Mouse (Mus musculus): ENCODE measurements around the gene Asgr1. TPM values are rescaled to one million over a fixed set of nuclear protein-coding genes. Genes with fewer than 3 reads are reported as not detected.
"Not testable (repeated sequence)": the region's sequence is repeated elsewhere in the genome, so short reads cannot be mapped to it uniquely, and the experiment has no call there.

The Asgr1 gene
- total RNA-seq, 2 experiments from 2014 or later: not detected

DNA sequence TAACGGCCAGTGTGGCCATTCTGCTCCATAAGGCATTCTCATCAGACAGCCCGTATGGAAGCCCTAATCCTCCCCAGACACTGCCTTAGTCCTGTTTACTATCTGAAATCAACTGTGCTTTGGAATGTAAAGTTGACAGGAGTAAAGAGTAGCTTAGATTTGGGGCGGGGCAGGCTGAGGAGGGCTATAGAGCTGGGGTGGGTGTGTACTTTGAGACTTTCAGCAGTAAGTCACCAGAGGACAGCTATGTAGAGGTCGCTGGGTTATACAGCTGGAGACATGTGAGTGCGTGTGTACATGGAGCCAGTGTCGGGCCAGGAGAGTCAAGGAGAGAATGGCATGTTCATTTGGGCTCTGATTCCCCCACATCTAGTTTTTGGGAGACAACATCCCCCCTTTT is 6.0 kb downstream of the Asgr1 start:
- ATAC-seq (replicated peaks; ENCODE audit: poor library complexity): no peak

DNA sequence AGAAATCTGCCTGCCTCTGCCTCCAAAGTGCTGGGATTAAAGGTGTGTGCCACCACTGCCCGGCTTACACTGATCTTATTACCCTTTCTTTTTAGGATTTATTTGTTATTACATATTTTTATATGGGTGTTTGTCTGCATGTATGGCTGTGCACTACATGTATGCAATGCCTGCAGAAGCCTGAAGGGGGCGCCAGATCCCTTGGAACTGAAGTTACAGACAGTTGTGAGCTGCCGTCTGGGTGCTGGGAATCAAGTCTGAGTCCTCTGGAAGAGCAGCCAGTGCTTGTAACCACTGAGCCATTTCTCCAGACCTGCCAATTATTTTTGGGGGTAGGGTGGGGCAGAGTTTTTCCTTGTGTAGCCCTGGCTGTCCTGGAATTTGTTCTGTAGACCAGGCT is 9.2 kb downstream of the Asgr1 start:
- no peak for ATAC-seq (replicated peaks; ENCODE audit: poor library complexity)

DNA sequence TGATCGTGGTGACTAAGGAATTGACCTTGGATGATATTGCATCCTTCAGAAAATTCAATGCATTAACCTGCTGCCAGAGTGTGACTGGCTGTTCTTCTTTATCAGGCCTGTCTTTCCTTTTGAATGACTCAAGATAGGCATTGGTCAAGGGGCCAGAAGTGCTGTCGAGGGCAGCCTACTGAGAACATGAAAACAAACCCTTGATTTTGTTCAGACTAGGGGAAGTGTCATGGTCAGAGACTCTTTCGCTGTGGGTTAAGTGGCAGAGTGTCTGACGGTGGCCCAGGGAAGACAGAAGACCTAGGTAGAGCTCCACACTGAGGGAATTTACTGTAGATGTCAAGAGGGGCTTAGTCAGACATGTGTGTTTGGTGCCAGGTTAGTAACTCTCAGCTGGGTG is 12.8 kb downstream of the Asgr1 start:
- no peak for ATAC-seq (replicated peaks; ENCODE audit: poor library complexity)

DNA sequence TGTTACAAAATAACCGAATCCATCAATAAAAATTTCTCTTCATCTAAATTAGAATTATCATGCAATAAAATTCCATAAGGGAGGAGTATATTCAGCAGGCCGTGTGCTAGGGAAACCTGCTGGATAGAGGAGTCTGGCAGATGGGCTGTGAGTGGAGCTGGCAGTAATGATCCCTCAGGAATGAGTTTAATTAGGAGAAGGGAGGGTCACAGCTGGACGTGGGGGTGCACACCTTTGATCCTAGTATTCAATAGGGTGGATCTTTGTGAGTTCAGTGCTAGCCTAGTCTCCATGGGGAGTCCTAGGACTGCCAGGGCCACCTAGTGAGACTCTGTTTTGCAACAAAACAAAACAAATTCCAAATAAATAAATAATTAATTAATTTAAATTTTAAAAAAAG is 14.4 kb downstream of the Asgr1 start:
- no peak for ATAC-seq (replicated peaks; ENCODE audit: poor library complexity)

DNA sequence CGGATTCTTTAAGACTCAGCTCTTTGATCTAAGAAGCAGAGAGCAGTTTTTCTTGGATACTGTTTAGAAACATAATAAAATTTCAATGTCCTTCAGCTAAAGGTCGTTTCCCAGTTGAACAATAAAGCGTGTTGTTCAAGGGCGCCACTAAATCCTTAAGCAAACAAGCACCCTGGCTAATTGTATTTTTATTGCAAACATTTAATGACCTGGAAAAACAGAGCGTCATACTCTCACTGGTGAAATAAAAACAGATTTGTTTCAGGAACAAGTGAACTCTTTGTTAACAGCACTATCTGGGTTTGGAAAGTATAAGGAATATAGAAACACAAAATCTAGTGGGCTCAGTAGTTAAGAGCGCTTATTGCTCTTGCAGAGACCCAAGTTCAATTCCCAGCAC is 16.2 kb downstream of the Asgr1 start:
- no peak for ATAC-seq (replicated peaks; ENCODE audit: poor library complexity)

DNA sequence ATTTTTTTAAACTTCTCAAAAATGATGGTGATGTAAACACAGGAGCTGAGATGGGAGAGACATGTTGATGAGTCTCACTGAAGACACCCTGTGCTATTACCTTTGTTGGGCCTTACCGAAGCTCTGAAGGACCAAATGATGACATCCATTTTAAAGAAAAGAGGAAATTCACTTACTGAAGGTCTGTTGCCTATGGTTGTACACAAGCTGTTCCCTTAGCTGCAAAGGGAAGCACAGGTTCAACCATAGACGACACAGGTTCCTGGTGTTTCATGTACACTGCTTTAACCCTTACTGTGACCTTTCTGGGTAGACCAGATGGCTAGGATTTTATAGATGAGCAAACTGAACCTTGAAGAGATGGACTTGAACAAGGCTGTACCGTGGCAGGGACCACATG is 16.7 kb downstream of the Asgr1 start:
- ATAC-seq (replicated peaks; ENCODE audit: poor library complexity): not testable (repeated sequence)

DNA sequence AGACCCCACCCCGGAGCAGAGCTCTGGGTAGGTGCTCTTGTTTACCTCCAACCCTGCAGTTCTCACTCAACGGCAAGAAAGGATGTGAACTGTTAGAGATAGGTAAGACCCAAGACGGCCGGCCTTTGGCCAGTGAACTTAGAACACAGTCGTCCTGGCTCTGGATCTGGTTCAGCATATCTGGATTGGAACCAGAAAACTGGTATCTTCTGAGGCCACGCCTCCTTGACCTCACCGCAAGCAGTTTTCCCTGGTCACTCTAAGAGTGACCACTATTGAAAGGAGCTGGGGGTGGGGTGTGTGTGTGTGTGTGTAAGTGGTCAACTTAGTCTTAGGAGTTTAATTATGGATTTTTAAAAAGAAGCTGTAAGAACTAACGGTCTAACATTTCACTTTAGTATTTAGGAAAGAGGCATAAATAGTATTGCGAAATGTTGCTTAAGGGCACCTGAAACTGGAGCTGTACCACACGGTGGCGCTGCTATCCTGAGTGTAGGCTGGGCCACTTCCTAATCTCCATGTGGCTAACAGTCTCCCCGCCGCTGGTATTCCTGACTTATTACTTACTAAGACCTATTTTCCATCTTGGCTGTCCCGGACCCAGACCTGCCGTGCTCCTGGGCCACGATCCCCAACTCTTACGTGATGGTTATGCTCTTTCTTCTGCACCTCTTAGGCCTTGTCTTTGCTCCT is 20.6 kb downstream of the Asgr1 start:
- peak; percentile 82 for ATAC-seq (replicated peaks; ENCODE audit: poor library complexity)

DNA sequence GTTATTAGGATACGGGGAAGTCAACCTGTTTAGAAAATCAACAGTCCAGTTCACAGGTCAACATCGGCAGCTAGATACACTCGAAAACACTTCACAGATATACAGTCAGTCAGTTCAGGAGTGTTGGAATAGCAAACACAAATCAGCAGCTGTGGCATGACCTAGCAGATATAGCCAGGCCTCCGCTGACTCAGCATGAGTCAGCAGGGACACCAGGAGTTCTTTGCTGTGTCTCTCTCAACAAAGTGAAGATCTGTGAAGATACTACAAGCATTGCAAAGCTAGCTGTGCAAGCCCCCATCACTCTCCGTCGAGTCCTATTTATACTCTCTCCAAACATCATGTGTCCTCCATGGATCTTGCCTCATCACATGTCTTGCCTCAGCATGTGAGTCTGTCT is 21.7 kb downstream of the Asgr1 start:
- ATAC-seq (replicated peaks; ENCODE audit: poor library complexity): no peak

DNA sequence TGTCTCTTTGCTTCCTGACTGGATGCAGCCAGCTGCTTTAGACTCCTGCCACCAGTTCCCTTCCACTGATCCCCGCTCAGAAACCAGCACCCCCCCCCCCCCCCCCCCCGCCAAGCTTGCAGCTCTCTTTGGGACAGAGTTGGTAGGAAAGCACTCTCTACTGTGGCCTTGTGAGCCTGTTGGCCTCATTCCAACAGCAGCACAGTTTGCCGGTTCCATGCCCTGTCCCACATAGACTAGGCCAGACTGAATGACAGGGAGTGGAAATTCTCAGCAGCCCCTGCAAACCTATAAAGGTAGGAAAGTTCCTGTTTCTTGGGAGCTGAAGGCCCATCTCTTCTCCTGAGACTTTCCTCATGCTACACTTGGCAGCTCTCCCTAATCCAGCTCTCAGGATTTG is 23.6 kb downstream of the Asgr1 start:
- no peak for ATAC-seq (replicated peaks; ENCODE audit: poor library complexity)

DNA sequence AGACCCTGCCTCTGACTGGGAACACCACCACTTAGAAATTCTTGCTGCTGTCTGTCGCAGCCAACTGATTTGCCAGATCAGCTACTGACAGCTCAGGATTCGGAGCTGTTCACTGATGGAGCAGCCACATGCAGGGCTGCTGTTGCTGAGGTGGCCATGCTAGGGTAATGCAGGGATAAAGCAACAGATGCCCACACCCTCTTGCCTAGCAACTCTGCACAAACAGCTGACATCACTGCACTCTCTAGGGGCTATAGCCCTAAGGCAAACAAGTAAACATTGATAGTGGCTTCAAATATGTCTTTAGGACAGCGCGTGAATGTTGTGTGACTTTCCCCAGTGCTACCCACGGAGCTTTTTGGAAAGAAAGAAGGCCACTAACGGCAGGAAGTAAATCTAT is 25.3 kb downstream of the Asgr1 start:
- no peak for ATAC-seq (replicated peaks; ENCODE audit: poor library complexity)

DNA sequence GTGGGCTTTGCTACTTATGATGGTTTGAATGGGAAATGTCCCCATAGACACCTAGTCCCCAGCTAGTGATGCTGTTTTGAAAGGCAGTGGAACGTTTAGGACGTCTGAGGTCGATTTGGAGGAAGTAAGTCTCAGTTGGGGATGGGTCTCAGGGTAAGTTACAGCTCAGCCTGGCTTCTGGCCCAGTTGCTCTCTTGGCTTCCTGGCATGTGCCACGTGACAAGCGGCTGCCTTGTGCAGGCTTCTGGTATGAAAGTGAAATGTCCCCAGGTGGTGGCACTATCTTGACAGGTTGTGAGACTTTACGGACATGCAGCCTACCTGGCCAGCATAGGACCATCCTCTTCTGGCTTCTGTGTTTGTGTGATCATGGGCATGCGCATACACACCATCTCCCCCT is 26.0 kb downstream of the Asgr1 start:
- ATAC-seq (replicated peaks; ENCODE audit: poor library complexity): peak; percentile 54

DNA sequence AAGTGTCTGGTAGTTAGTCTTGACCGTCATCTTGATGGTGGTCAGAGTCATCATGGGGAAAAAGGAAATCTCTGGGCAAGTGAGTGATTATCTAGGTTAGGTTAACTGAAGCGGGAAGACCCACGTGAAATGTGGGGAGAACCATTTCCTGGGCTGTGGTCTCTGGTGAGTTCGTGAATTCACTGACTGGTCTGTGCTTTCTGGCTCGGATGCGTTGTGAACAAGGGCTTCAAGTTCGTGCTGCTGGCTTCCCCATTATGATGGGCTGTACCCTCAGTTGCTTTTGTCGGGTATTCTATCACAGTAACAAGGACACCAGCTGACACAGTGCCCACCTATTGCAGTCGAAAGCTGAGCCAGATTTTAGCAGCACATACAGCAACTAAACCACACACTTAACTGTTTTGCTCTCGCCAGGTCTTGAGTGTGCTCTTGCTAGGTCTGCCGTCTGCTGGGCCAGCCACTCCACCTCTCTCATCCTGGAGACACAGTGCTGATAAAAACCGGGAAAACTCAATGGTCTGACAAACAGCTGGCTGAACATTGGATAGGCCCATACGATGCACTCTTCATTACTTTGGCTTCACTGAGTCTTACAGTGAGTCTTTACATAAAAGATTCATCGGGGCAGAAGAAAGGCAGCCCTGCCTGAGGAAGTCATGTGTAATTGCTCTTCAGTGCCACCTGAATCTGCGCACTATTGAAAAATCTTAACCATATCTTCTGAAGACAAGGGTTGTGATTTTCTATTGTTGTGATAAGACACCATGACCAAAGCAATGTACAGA is 27.1 kb downstream of the Asgr1 start:
- ATAC-seq (replicated peaks; ENCODE audit: poor library complexity): no peak

DNA sequence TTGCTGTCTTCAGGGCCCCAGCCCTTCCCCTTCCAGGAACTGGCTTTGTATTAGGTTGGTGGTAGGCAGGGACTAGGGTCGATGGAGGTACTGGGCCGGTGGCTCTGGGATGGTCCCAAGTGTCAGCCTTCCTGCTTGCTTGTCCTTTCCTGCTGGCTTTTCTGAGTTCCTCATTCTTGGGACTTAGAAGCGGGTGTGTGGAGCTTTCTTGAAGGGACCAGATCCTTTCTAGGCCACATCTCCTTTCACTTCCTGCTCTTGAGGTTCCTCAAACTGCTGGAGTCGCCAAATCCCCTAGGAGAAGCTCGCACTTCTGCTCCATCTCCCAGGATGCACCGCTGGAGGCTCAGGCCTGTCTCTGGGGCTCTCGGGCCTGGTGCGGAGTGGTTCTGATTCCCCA is 30.7 kb downstream of the Asgr1 start:
- ATAC-seq (replicated peaks; ENCODE audit: poor library complexity): peak; percentile 69

DNA sequence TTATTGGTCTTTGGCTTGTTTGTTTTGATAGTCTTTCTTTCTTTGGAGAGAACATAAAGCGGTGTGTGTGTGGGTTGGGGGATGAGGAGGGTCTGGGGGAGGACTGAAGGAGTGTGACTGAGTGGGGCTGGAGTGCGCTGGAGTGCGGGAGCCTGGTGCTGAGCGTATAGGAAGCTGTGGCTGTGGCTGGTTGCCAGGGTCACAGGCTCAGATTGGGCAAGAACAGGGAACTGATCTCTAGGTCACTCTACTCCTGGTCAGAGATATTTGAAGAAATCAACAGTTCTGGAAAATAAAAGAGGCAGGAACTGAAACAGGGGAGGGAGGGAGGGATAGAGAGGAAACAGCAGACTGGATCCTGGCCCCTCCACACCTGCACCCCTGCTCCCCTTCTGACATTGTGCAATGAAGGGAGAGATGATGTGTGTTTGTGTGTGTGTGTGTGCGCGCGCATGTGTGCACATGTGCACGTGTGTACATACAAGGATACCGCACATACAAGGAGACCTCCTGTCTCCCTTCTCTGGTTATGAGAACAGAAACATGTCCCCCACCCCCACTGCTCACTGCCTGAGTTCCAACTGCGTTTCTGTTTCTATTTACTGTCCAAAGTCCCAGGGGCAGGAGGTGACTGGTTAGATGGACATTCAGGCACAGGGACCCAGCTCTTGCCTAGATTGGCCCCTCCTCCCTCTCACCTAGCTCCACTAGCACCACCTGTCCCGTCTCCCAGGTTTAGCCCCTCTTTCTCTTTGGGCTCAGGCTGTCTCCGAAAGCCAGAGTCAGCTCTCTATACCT is 38.3 kb downstream of the Asgr1 start, which contains the start of gene Asgr2:
Gene Asgr2, plus strand, starts transcription at position 659 of the 798 bp plus-strand sequence.
- ATAC-seq (replicated peaks; ENCODE audit: poor library complexity): peak; percentile 94

DNA sequence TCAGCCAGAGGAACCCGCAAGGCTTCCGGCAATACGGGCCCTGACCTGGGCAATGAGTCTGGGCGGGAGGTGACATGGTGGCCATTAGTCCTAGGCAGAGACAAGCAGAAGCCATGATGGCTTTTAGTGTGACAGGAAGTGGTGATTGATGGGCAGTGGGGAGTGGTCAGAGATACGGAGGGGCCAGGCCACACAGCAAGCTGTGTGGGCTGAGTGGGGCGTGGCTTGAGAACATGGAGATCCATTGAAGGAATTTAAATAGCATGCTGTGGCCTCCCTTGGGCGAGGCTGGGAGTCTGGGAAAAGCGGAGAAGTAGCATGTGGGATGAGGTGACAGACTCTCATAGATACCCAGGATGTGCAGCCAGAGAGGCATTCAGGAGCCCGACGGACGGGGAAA is 43.5 kb downstream of the Asgr1 start:
- ATAC-seq (replicated peaks; ENCODE audit: poor library complexity): no peak

DNA sequence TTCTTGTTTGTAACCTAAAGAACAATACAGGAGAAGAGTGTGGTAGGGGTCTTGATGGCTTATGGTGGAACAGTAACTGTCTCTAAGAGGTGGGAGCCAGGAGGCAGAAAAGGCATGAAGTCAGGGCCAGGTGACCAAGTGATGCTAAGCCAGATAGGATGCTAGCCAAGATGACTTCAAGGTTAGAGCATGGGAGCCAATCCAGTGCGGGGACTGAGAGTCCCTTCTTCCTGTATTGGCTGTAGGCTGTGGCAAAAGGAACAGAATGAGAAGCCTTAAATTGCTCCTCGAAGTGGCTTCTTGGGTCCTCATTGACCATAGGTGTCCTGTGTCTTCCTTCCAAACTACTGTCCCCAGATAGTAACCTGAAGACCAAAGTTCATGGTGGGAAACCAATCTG is 45.2 kb downstream of the Asgr1 start:
- ATAC-seq (replicated peaks; ENCODE audit: poor library complexity): no peak

DNA sequence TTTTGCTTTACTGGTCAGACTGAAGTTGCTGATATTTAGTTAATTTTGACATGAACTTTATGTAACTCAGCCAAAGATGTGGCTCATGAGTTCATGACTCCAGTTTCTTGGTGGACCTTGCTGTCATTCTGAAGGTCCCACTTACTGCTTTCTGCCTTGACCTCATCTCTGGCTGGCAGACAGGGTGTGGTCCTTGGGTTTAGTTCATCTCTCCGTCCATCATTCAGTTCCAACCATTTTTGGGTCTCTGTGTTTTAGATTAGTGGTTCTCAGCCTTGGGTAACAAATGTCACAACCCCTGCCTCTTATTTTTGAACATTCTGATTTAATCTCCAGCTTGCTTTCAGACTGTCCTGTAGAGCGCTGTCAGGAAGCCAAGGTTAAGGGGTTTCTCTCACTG is 45.9 kb downstream of the Asgr1 start:
- no peak for ATAC-seq (replicated peaks; ENCODE audit: poor library complexity)

DNA sequence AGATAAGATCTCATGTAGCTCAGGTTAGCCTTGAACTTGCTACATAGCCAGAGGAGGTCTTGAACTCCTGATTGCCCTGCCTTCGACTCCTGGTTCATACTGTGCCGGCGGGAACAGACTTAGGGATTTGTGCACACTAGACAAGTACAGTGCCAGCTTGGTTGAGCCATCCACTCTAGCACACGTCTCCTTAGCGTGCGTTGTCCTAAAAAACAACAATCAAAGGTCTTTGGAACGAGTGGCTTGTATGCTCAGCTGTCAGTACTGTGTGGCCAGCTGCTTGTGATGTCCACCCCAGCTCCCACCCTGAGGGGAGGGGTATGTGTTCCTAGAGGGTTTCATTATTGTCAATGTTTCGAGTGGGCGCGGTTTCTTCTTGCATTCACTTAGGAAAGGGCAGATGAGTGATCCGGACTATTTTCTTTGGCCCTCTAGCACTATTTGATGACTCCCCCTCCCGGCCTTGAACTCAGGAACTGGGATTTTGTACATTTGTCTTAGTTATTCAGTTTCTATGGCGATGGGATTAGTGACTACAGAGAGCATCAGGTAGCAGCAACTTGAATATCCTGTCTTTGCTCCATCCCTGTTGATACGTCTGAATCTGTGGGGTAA is 49.9 kb downstream of the Asgr1 start:
- no peak for ATAC-seq (replicated peaks; ENCODE audit: poor library complexity)

DNA sequence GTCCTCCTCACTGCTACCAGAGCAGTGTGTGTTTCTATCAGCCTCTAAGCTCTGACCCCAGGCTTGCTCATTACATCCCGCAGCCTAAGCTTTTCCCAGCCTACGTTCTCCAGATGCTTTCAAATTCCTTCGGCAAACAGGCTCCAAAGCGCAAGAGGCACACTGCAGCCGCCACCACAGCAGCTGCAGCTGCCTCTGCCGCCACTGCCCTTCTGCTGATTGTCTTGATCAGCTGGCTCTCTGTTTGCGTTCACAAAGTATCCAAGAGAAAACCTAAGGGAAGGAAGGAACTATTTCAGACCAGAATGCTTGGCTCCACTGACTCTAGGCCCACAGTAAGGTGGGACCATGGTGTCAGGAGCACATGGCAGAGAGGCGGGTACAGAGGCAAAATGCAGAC is 53.2 kb downstream of the Asgr1 start:
- no peak for ATAC-seq (replicated peaks; ENCODE audit: poor library complexity)
